Mouse (Mus musculus) embryo, embryonic 10 days (tissue): ENCODE measurements around the gene Zdhhc13.

Experiments
- DNase-seq: peaks from one replicate; pipeline ENCODE4 v3.0.0-alpha.2; 2015; ENCODE audit warnings: low spot score

The Zdhhc13 gene

GRCm38 (mm10) chr7:48842353-48842752 lies 53.5 kb downstream of the Zdhhc13 start:
- no peak for DNase-seq

GRCm38 (mm10) chr7:48843541-48843940 lies 54.7 kb downstream of the Zdhhc13 start:
- DNase-seq = no peak

- DNase-seq = peak; percentile 50
Observed at GRCm38 (mm10) chr7:48845213-48845973, 56.6 kb downstream of the Zdhhc13 start.

GRCm38 (mm10) chr7:48846755-48847154 lies 58.0 kb downstream of the Zdhhc13 start:
- no peak for DNase-seq

GRCm38 (mm10) chr7:48847820-48848650 lies 59.2 kb downstream of the Zdhhc13 start, which contains the start of gene Csrp3:
Csrp3 (minus strand) TSS chr7:48848033.
- peak; percentile 23 for DNase-seq

- DNase-seq = no peak
Observed at GRCm38 (mm10) chr7:48851529-48852104, 62.8 kb downstream of the Zdhhc13 start.

GRCm38 (mm10) chr7:48853496-48853895 lies 64.7 kb downstream of the Zdhhc13 start:
- no peak for DNase-seq

GRCm38 (mm10) chr7:48855461-48855860 lies 66.7 kb downstream of the Zdhhc13 start:
- no peak for DNase-seq

GRCm38 (mm10) chr7:48858257-48858656 lies 69.5 kb downstream of the Zdhhc13 start:
- no peak for DNase-seq

- no peak for DNase-seq
Observed at GRCm38 (mm10) chr7:48859362-48859761, 70.6 kb downstream of the Zdhhc13 start.

GRCm38 (mm10) chr7:48860948-48861347 lies 72.1 kb downstream of the Zdhhc13 start:
- DNase-seq = no peak

GRCm38 (mm10) chr7:48861796-48862195 lies 73.0 kb downstream of the Zdhhc13 start:
- DNase-seq = no peak

GRCm38 (mm10) chr7:48864199-48864598 lies 75.4 kb downstream of the Zdhhc13 start:
- DNase-seq = no peak

GRCm38 (mm10) chr7:48864671-48865458 lies 76.1 kb downstream of the Zdhhc13 start:
- no peak for DNase-seq

- DNase-seq = no peak
Observed at GRCm38 (mm10) chr7:48867576-48867975, 78.8 kb downstream of the Zdhhc13 start.

- no peak for DNase-seq
Observed at GRCm38 (mm10) chr7:48870144-48870543, 81.3 kb downstream of the Zdhhc13 start.

GRCm38 (mm10) chr7:48870579-48871180 lies 81.9 kb downstream of the Zdhhc13 start:
- DNase-seq = no peak

GRCm38 (mm10) chr7:48871292-48871691 lies 82.5 kb downstream of the Zdhhc13 start:
- DNase-seq = no peak

- DNase-seq = no peak
Observed at GRCm38 (mm10) chr7:48875096-48875495, 86.3 kb downstream of the Zdhhc13 start.

GRCm38 (mm10) chr7:48876526-48876925 lies 87.7 kb downstream of the Zdhhc13 start:
- peak; percentile 68 for DNase-seq
